Mouse (Mus musculus) G1E (cell line): Measurements from ENCODE around the gene Dtx3. TPM values are rescaled to one million over a fixed set of nuclear protein-coding genes. Genes with fewer than 3 reads are reported as not detected.
"Not testable (repeated sequence)": the region's sequence is repeated elsewhere in the genome, so short reads cannot be mapped to it uniquely, and the experiment has no call there.

ENCODE experiments used
- ATAC-seq: 2 replicates; pipeline ENCODE4 v1.8.0; 2016; ENCODE audit warnings: mild to moderate bottlenecking; ENCODE audit not compliant: insufficient number of reproducible peaks, poor library complexity, low FRiP score, severe bottlenecking; ENCODE audit errors: extremely low read depth
- DNase-seq: peaks from one replicate; pipeline ENCODE4 v3.0.0; 2012; ENCODE audit warnings: low spot score
- H3K27me3 ChIP-seq: 2 replicates; pipeline ENCODE4 v1.6.1; 2012; ENCODE audit warnings: mild to moderate bottlenecking, low read length, inconsistent platforms; ENCODE audit not compliant: insufficient read depth
- H3K36me3 ChIP-seq: replicated peaks from 2 replicates; pipeline ENCODE3; 2012; ENCODE audit warnings: mild to moderate bottlenecking, inconsistent platforms
- H3K4me1 ChIP-seq: 2 replicates; pipeline ENCODE4 v1.6.1; 2012; ENCODE audit warnings: low read depth, low read length, inconsistent platforms, mixed read lengths; ENCODE audit not compliant: insufficient read depth
- H3K4me3 ChIP-seq: 2 replicates; pipeline ENCODE4 v1.5.1; 2012; ENCODE audit warnings: low read depth, mild to moderate bottlenecking, inconsistent platforms, low read length, moderate library complexity, mixed read lengths
- H3K9me3 ChIP-seq: replicated peaks from 2 replicates; pipeline ENCODE4 v1.6.1; 2012; ENCODE audit warnings: inconsistent platforms
- CTCF ChIP-seq: IDR thresholded peaks from 2 replicates; pipeline ENCODE4 v1.5.1; 2012; ENCODE audit warnings: low read depth, low read length, inconsistent platforms, mixed read lengths
- GATA1 ChIP-seq: IDR thresholded peaks from 2 replicates; pipeline ENCODE4 v1.6.1; 2012; ENCODE audit warnings: borderline replicate concordance, low read length, inconsistent platforms, mixed read lengths
- GATA2 ChIP-seq: IDR thresholded peaks from 2 replicates; pipeline ENCODE4 v1.6.1; 2012; ENCODE audit warnings: low read depth, low read length, inconsistent platforms, borderline replicate concordance
- POLR2AphosphoS5 ChIP-seq: IDR thresholded peaks from 2 replicates; pipeline ENCODE4 v1.6.1; 2012; ENCODE audit warnings: low read depth, low read length, inconsistent platforms; ENCODE audit not compliant: insufficient replicate concordance
- TAL1 ChIP-seq: conservative IDR thresholded peaks from 2 replicates; pipeline ENCODE4 v1.6.1; 2012; ENCODE audit warnings: low read depth, low read length, inconsistent platforms, mixed read lengths
- polyA plus RNA-seq: library from polyadenylated mRNA; stranded (reverse); fragments of >175 nt; gene quantifications from 2 replicates; pipeline ENCODE4 v1.2.3, GENCODE M21; 2012
- total RNA-seq, 2 experiments: library from RNA; stranded (forward) in 1 of 2; stranded (reverse) in 1 of 2; fragments of 200-1000 nt in 1 of 2; fragments of >200 nt in 1 of 2; fragmentation: Nextera tagmentation in 1 of 2; gene quantifications; 2 replicates each; pipeline ENCODE4 v1.2.3; 2014 to 2017

Gene Dtx3
- total and polyA plus RNA-seq, 3 experiments, result 95.8 to 360 (median 213) TPM

DNA sequence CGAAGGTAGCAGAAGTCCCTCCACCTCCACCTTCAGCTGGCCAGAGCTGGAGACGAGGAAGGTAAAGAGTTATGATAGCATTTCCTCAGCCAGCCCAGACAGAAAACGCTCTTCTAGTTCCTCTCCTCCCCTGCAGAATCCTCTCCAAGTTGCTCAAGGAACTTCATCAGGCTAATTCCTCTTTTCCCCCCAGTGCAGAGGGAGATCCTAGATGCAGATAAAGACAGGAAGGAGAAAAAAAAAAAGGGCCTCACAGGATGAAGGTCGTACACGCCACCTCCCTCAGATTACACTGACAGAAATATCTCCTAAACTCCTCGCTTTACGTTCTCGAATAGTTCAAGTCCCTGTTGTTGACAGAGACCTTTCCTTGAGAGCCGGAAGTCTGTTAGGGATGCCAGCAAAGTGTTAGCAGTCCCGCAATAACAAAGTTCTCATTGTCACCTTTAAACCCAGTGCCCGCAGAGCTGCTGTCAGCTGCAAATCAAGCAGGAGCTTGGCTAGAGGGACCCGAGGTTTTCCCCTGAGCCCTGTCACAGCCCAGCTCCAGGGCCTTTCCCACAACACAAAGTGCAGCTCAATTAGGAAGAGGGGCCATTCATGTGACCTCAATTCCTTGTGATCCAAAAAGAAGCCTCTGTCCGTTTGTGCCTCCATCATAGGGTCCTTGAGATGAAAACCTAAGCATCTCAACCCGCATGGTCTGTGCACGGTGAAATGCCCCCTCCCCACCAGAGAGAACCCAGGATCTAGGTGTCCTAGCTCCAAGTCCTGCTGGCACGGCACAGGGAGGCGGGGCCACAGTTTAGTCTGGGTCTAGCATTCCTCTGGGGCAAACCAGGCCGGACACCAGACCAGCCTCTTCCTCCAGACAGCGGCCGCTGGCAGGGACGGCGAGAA lies 850 bp downstream of the Dtx3 start:
- peaks cover 91% of the 10 kb centered on the region for H3K4me1 ChIP-seq
- no peaks in the 10 kb centered on the region for H3K9me3 ChIP-seq
- peak; percentile 15; the same call in 1 of the 2 replicates for ATAC-seq
- no peak for TF ChIP-seq POLR2AphosphoS5
- TF ChIP-seq CTCF, result no peak
- TF ChIP-seq GATA1, result no peak
- peaks cover 65% of the 10 kb centered on the region for H3K36me3 ChIP-seq
- no peaks in the 10 kb centered on the region for H3K27me3 ChIP-seq
- H3K4me3 ChIP-seq, result peak overlapping the region; percentile 88
- DNase-seq, result no peak

- Histone ChIP-seq H3K27me3 (no peaks in the 10 kb centered on the region), H3K36me3 (peaks cover 48% of the 10 kb centered on the region), H3K4me1 (peaks cover 85% of the 10 kb centered on the region), H3K9me3 (no peaks in the 10 kb centered on the region), H3K4me3 (peak overlapping the region; percentile 66; the same call in 1 of the 2 replicates)
- DNase-seq, result no peak
- TF ChIP-seq CTCF, result no peak
- TF ChIP-seq GATA1, result no peak
- TF ChIP-seq POLR2AphosphoS5, result no peak
- TF ChIP-seq TAL1, result no peak
- TF ChIP-seq GATA2, result no peak
- ATAC-seq, result no peak
Observed at GRCm38 (mm10) chr10:127193011-127193410, 2.5 kb downstream of the Dtx3 start.

DNA sequence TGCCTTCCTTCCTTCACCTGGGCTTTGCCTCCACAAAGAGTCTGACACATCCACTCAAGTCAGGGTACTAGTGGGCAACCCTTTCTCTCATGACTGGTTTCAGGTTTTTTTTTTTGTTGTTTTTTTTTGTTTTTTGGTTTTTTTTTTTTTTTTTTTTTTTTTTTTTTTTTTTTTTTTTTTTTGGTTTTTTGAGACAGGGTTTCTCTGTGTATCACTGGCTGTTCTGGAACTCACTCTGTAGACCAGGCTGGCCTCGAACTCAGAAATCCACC lies 3.5 kb downstream of the Dtx3 start:
- not testable (repeated sequence) for H3K9me3 ChIP-seq, DNase-seq, ATAC-seq, H3K27me3 ChIP-seq, H3K4me3 ChIP-seq
- Histone ChIP-seq H3K4me1 (peaks cover 85% of the 10 kb centered on the region), H3K36me3 (peaks cover 45% of the 10 kb centered on the region)

GRCm38 (mm10) chr10:127191191-127192056 lies 4.1 kb downstream of the Dtx3 start:
- Histone ChIP-seq H3K4me1 (peaks cover 86% of the 10 kb centered on the region), H3K4me3 (peak overlapping the region; percentile 65; the same call in 1 of the 2 replicates), H3K27me3 (no peaks in the 10 kb centered on the region), H3K36me3 (peaks cover 46% of the 10 kb centered on the region), H3K9me3 (peaks cover 6% of the 10 kb centered on the region)
- DNase-seq (no peak), ATAC-seq (no peak)
- no peak for TF ChIP-seq GATA2
- no peak for TF ChIP-seq GATA1
- no peak for TF ChIP-seq POLR2AphosphoS5
- no peak for TF ChIP-seq TAL1
- TF ChIP-seq CTCF, result no peak

DNA sequence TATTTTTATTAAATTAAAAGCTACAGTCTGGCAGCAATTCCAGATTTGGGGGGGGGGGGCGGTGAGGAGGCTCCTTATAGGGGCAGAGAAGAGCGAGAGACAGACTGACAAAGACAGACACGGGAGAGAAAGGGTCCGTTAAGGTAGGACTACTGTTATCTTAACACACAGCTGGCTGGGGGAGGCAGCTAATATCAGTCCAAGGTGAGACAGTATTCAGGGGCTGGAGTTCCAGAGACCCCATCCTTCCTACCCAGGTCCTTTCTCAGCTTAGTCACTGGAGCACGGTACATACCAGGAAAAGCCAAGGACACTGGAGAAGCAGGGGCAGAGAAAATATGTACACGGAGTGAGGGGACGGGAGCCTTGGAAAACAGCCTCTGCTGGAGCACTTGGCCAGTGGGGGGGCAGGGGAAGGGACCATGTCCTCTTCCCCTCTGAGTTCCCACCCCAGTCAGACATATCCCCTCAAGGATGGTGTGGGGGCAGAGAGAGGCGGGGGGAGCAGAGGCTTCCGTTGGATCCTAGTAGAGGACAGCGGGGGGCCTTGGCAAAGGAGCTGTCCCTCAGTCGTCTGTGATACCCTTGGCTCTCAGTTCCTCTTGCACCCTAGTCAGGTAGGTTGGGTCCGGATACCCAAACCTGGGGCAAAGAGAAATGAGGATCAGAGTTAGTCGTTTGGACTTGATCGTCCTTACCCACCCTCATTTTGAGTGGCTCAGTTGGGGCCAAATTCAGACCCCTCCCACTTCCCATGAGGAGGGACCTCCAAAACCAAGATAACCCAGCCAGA lies 4.9 kb downstream of the Dtx3 start:
- H3K9me3 ChIP-seq, result peaks cover 6% of the 10 kb centered on the region
- peaks cover 52% of the 10 kb centered on the region for H3K36me3 ChIP-seq
- H3K4me1 ChIP-seq, result peaks cover 84% of the 10 kb centered on the region
- peak overlapping the region; percentile 80; the same call in 1 of the 2 replicates for H3K4me3 ChIP-seq
- TF ChIP-seq TAL1, result peak; percentile 90
- no peak for TF ChIP-seq POLR2AphosphoS5
- no peak for TF ChIP-seq CTCF
- no peak for TF ChIP-seq GATA1
- TF ChIP-seq GATA2, result no peak
- DNase-seq, result no peak
- H3K27me3 ChIP-seq, result no peaks in the 10 kb centered on the region
- ATAC-seq, result peak; percentile 5; the same call in 1 of the 2 replicates

DNA sequence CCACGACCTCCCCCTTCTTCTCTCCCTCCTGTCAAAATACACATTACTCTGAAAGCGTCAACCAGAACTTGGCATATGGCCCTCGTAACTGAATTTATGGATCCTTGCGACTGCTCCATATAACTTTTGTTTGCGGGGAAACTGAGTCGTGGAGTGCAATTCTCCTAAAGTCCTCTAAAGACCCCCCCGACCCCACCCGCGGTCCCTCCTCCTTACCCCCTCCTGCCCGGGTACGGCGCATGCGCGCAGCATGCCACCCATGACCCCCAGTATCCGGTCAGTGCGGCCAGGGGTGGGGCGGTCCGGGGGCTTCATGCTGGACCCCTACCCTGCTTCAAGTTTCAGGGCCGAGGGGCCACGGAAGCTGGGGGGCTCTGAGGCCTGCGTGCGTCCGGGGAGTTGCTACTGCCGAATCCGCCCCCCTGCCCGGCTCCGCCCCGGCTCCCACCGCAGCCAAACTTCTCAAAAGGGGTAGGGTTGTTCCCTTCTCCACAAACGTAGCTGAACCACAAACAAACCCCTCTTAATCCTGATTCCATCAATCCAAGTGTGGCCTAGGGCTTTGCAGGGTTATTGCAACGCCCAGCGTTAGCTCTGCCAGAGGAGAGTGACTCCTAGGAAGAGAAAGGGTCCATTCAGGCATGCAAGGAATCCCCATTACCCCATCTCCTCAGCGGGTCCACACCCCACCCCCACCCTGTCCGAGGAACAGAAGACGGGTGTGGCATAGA lies 5.7 kb downstream of the Dtx3 start, which contains the start of gene Arhgef25:
Arhgef25 (minus strand) TSS at position 433 of the 731 bp plus-strand sequence.
- Histone ChIP-seq H3K9me3 (peaks cover 6% of the 10 kb centered on the region), H3K4me1 (peaks cover 87% of the 10 kb centered on the region), H3K4me3 (peak within 1 kb of the TSS; percentile 80), H3K36me3 (peaks cover 60% of the 10 kb centered on the region), H3K27me3 (no peaks in the 10 kb centered on the region)
- DNase-seq (peak; percentile 66), ATAC-seq (no peak)
- TF ChIP-seq GATA1, result no peak
- no peak for TF ChIP-seq POLR2AphosphoS5
- no peak for TF ChIP-seq GATA2
- TF ChIP-seq CTCF, result no peak
- no peak for TF ChIP-seq TAL1
